In genomic region chr4:123394269-123394668, GRCm38 (mm10) we compare ENCODE assay signal across 16 mouse cellular contexts. TPM values are rescaled to one million over a fixed set of nuclear protein-coding genes. Genes with fewer than 3 reads are reported as not detected.
DNase-seq lines count a peak whose midpoint lies in the region; TF ChIP-seq lines count a peak whose summit lies in the region.
"Had no signal": no experiment of that assay in that cellular context is flagged by ENCODE, and none has a peak within 500 bp of the region (broad histone marks: within the 10 kb centered on the region; RNA-seq: fewer than 3 reads in every experiment).

No protein-coding gene starts in this region.

- no peaks in the 10 kb centered on the region for H3K27me3 ChIP-seq in heart, adult 2 months (ENCODE audit: control insufficient read depth, insufficient read depth, low read length)
- H3K27me3 ChIP-seq: embryonic facial prominence, embryonic 13.5 days; forebrain, embryonic 12.5 days; heart, embryonic 15.5 days; intestine, embryonic 15.5 days had no signal

- H3K9ac ChIP-seq in heart, adult 2 months (ENCODE audit: low read depth, low read length), result no peak overlapping the region
- H3K9ac ChIP-seq: embryonic facial prominence, embryonic 13.5 days; forebrain, embryonic 12.5 days; heart, embryonic 15.5 days; intestine, embryonic 15.5 days had no signal

- H3K36me3 ChIP-seq in heart, adult 2 months (ENCODE audit: control insufficient read depth, insufficient read depth, low read length), result peaks cover 38% of the 10 kb centered on the region

- no peaks in the 10 kb centered on the region; the same call in 1 of the 2 replicates for H3K79me2 ChIP-seq in heart, adult 2 months (replicated peaks; ENCODE audit: control insufficient read depth, insufficient read depth, low read length)

- DNase-seq in heart, adult 11 months, result peak; percentile 74
- no peak for DNase-seq in heart, adult 2 months
- DNase-seq in left cerebral cortex, adult 2 months (ENCODE audit: extremely low spot score in 1 of 2, low spot score in 2 of 2), result no peak
- no peak for DNase-seq in left cerebral cortex, postnatal 25 days (ENCODE audit: low spot score in 2 of 2)
- DNase-seq in ZHBTc4 (ENCODE audit: low read depth, low spot score), result peak; percentile 9
- DNase-seq in right cerebral cortex, postnatal 36 days (ENCODE audit: low spot score in 2 of 2), result no peak
- no peak for DNase-seq in thymus, postnatal 10 days (ENCODE audit: low spot score in 2 of 2)
- DNase-seq: adrenal gland, postnatal 14 days; cerebellum, adult 9-11 months; cerebellum, postnatal 36 days; gastrocnemius, postnatal 25 days had no signal

- TF ChIP-seq CTCF in heart, adult 2 months (IDR thresholded peaks at IDR 0.05), result no peak
- TF ChIP-seq CTCF in left cerebral cortex, adult 2 months (IDR thresholded peaks at IDR 0.05), result no peak

- no peak for TF ChIP-seq EP300 in heart, adult 2 months (IDR thresholded peaks at IDR 0.05; ENCODE audit: insufficient read depth, low read depth, low read length)

- WGBS in heart, adult 2 months, result 87% methylated on average over 1 of the region's 1 CpGs

- H3K4me3 ChIP-seq in heart, adult 2 months, result no peak overlapping the region
- H3K4me3 ChIP-seq in left cerebral cortex, adult 2 months, result no peak overlapping the region
- H3K4me3 ChIP-seq: embryonic facial prominence, embryonic 13.5 days; forebrain, embryonic 12.5 days; heart, embryonic 15.5 days; intestine, embryonic 15.5 days had no signal

- intact Hi-C loops in heart, adult 2 months (cut with DNase I), result no loop called here
- intact Hi-C loops in left cerebral cortex, adult 2 months (cut with DNase I), result no loop called here
- intact Hi-C loops in left cerebral cortex, postnatal 25 days (cut with DNase I), result no loop called here

- TF ChIP-seq POLR2A in heart, adult 2 months (IDR thresholded peaks at IDR 0.05; ENCODE audit: insufficient read depth, low read depth, low read length), result no peak

- H3K27ac ChIP-seq in heart, adult 2 months, result no peak overlapping the region
- H3K27ac ChIP-seq in left cerebral cortex, adult 2 months, result 0 out of 2 replicates have a peak overlapping the region, but pooled peaks have one; percentile 3
- H3K27ac ChIP-seq: embryonic facial prominence, embryonic 13.5 days; forebrain, embryonic 12.5 days; heart, embryonic 15.5 days; intestine, embryonic 15.5 days had no signal

- H3K4me1 ChIP-seq in heart, adult 2 months (ENCODE audit: control insufficient read depth, insufficient read depth, low read length), result peaks cover 7% of the 10 kb centered on the region
- H3K4me1 ChIP-seq: embryonic facial prominence, embryonic 13.5 days; forebrain, embryonic 12.5 days; intestine, embryonic 15.5 days had no signal

RNA-seq across cellular contexts. Expression of gene Bmp8a, which starts 51.2 kb away (rescaled TPM):
- not detected for total RNA-seq in heart, adult 2 months (2021)
- not detected in 2 replicates for polyA plus RNA-seq in heart, adult 2 months (2012; rRNA removed)
- total RNA-seq in left cerebral cortex, adult 2 months (2021), result under 1 TPM; 0.30 to 0.48 TPM
- under 1 TPM; 0.18 to 0.37 TPM for total RNA-seq in left cerebral cortex, postnatal 25 days (2021)
- total RNA-seq: adrenal gland, postnatal 14 days; granulocyte monocyte progenitor cell, adult 5-6 weeks had no signal
- polyA plus RNA-seq: forebrain, embryonic 12.5 days; heart, embryonic 15.5 days had no signal

Comparison
In these comparisons a context has a peak if more than half of its experiments do, and no peak if none do; other contexts are left out.
1. DNase-seq: peak in heart, adult 11 months (single experiment) and ZHBTc4 (single experiment); none in heart, adult 2 months (0 of 2), left cerebral cortex, adult 2 months (0 of 2), left cerebral cortex, postnatal 25 days (0 of 2), right cerebral cortex, postnatal 36 days (0 of 2) and thymus, postnatal 10 days (0 of 2).